Mouse (Mus musculus) forebrain, embryonic 12.5 days (tissue): ENCODE measurements around the gene Smoc1. TPM values are rescaled to one million over a fixed set of nuclear protein-coding genes. Genes with fewer than 3 reads are reported as not detected.
A peak's percentile ranks its signal among the peaks of the same experiment; 100 is the strongest.

Experiments
- ATAC-seq: fragments of 200-750 bp; cut with Nextera tagmentation; 2 replicates; pipeline ENCODE4 v1.8.0; 2017; ENCODE audit warnings: moderate TSS enrichment; ENCODE audit not compliant: low FRiP score
- H3K27ac ChIP-seq: fragments of 300-500 bp; sonication (generic); 2 replicates; pipeline ENCODE4 v1.5.1; 2016; ENCODE audit warnings: mild to moderate bottlenecking
- H3K27me3 ChIP-seq: fragments of 300-500 bp; sonication (generic); 2 replicates; pipeline ENCODE4 v1.6.1; 2016; ENCODE audit warnings: mild to moderate bottlenecking
- H3K36me3 ChIP-seq: fragments of 300-500 bp; sonication (generic); replicated peaks from 2 replicates; pipeline ENCODE4 v1.6.1; 2016; ENCODE audit warnings: mild to moderate bottlenecking
- H3K4me1 ChIP-seq: fragments of 300-500 bp; sonication (generic); 2 replicates; pipeline ENCODE4 v1.6.1; 2016
- H3K4me2 ChIP-seq: fragments of 300-500 bp; sonication (generic); 2 replicates; pipeline ENCODE4 v1.6.1; 2016; ENCODE audit warnings: mild to moderate bottlenecking, moderate library complexity
- H3K4me3 ChIP-seq: fragments of 300-500 bp; sonication (generic); replicated peaks from 2 replicates; pipeline ENCODE4 v1.5.1; 2016; ENCODE audit warnings: mild to moderate bottlenecking
- H3K9ac ChIP-seq: fragments of 300-500 bp; sonication (generic); 2 replicates; pipeline ENCODE4 v1.6.1; 2016; ENCODE audit warnings: mild to moderate bottlenecking
- H3K9me3 ChIP-seq: fragments of 300-500 bp; sonication (generic); 2 replicates; pipeline ENCODE4 v1.6.1; 2016
- WGBS: fragments of 180-500 bp; shearing (Covaris S2); methylation state at CpG from one replicate; pipeline ENCODE4 v1.1.7; 2016; 5-methylcytosine and 5-hydroxymethylcytosine counted together
- polyA plus RNA-seq: library from polyadenylated mRNA; unstranded; fragments of >200 nt; fragmentation: Nextera tagmentation; extraction: Ambion mirVana; gene quantifications from 2 replicates; pipeline ENCODE4 v1.2.1, GENCODE M21; 2016

Smoc1 gene
- polyA plus RNA-seq, 1 experiment from 2014 or later = 7.3 TPM

GRCm38 (mm10) chr12:81188423-81188822, 161.8 kb downstream of the Smoc1 start:
- no peak overlapping the region for H3K9ac ChIP-seq
- H3K9me3 ChIP-seq = no peaks in the 10 kb centered on the region
- no peaks in the 10 kb centered on the region for H3K4me1 ChIP-seq
- no peak for ATAC-seq
- H3K36me3 ChIP-seq = no peaks in the 10 kb centered on the region
- no peak overlapping the region for H3K27ac ChIP-seq
- H3K4me3 ChIP-seq = no peak overlapping the region
- WGBS = 88% methylated on average over 3 of the region's 3 CpGs
- H3K27me3 ChIP-seq = no peaks in the 10 kb centered on the region
- no peak overlapping the region for H3K4me2 ChIP-seq

GRCm38 (mm10) chr12:81188996-81189395, 162.4 kb downstream of the Smoc1 start:
- Histone ChIP-seq H3K27me3 (no peaks in the 10 kb centered on the region), H3K9me3 (no peaks in the 10 kb centered on the region), H3K27ac (no peak overlapping the region), H3K4me1 (no peaks in the 10 kb centered on the region), H3K9ac (no peak overlapping the region), H3K36me3 (no peaks in the 10 kb centered on the region), H3K4me2 (no peak overlapping the region), H3K4me3 (no peak overlapping the region)
- WGBS = 92% methylated on average over 4 of the region's 4 CpGs
- no peak for ATAC-seq

DNA sequence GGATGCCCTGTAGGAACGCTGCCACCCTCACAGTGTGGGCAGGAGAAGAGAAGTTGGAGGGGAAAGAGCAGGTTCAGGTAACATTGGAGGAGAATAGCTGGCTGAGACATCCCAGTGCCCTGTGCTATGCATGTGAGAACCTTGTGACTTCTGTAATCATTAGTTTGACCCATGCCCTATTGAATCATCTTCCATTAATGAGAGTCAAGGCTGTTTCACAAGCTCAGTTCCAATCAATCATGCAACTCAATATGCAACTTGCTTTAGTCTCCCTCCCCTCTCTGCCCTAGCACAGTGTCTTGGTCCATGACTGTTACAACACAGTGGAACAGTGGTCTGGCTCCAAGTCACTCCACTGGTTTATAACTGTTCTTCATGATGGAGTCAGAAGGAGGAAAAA, 163.0 kb downstream of the Smoc1 start:
- H3K4me1 ChIP-seq = no peaks in the 10 kb centered on the region
- no peaks in the 10 kb centered on the region for H3K27me3 ChIP-seq
- no peak overlapping the region for H3K4me3 ChIP-seq
- no peak overlapping the region for H3K27ac ChIP-seq
- no peak for ATAC-seq
- H3K4me2 ChIP-seq = no peak overlapping the region
- H3K36me3 ChIP-seq = no peaks in the 10 kb centered on the region
- no peak overlapping the region for H3K9ac ChIP-seq
- H3K9me3 ChIP-seq = no peaks in the 10 kb centered on the region
- 82% methylated on average over 1 of the region's 1 CpGs for WGBS

GRCm38 (mm10) chr12:81193968-81194367, 167.4 kb downstream of the Smoc1 start:
- ATAC-seq = no peak
- 82% methylated on average over 2 of the region's 2 CpGs for WGBS
- Histone ChIP-seq H3K9me3 (no peaks in the 10 kb centered on the region), H3K36me3 (no peaks in the 10 kb centered on the region), H3K4me2 (no peak overlapping the region), H3K27ac (no peak overlapping the region), H3K9ac (no peak overlapping the region), H3K4me3 (no peak overlapping the region), H3K27me3 (peaks cover 4% of the 10 kb centered on the region; the same call in 1 of the 2 replicates), H3K4me1 (no peaks in the 10 kb centered on the region)

DNA sequence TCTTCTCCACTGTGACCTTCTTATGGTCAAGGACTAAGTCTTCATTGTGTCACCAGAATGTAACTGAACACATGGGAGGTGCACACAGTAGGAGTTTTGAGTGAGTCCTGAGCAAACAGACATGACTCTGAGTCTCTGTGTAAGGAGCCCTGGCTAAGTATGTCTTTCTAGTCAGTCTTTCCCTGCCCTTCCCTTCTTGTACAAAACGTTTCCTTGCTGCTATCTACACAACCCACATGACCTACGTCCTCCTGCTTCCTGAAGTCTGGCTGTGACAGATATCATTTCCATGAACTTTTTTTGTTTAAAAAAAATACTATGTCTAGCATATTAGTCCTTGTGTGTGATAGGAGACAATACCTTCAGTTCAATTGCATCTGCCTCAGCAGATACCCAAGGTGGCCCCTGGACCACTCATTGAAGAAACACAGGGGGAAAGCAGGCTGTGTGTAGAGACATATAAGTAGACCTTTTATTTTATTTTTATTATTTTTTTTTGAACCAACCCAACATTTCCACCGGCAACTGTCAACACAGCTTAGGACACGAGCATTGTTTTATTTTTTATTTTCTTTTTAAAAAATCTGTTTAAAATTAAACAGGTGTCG, 171.0 kb downstream of the Smoc1 start:
- Histone ChIP-seq H3K9me3 (no peaks in the 10 kb centered on the region), H3K9ac (no peak overlapping the region), H3K4me3 (no peak overlapping the region), H3K36me3 (no peaks in the 10 kb centered on the region), H3K27me3 (peaks cover 7% of the 10 kb centered on the region; the same call in 1 of the 2 replicates), H3K4me2 (no peak overlapping the region), H3K4me1 (peaks cover 10% of the 10 kb centered on the region; the same call in 1 of the 2 replicates), H3K27ac (no peak overlapping the region)
- ATAC-seq = no peak
- 84% methylated on average over 5 of the region's 5 CpGs for WGBS

DNA sequence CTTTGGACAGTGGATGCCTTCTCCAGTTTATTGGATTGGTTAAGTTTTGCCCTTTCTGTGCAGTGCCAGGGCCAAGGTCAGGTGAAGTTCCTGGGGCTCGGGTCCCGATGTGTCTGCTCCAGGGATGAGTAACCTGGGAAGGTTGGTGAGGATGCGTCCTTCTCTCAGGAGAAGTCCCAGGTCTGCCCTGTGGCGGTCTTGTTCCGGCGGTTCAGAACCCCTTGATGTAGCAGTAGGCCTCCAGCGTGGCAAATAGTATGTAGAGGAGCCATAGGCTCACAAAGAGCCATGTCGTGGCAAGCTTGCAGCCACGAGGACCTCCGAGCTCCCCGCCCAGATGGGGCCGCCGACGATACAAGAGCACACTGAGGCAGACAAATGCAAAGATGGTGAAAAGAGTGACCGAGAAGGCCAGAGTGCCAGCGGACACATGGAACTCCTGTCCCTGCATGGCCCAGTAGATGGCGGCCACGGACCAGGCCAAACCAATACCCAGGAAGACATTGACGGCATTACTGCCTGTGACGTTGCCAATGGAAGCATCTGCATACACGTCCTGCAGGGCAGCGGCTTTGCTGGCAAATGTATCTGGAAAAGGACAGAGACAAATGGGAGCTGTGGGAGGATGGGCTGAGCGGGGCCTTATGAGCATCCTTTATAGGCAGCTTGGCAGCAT, 172.8 kb downstream of the Smoc1 start:
- ATAC-seq = peak; percentile 79
- WGBS = 34% methylated on average over 23 of the region's 23 CpGs
- Histone ChIP-seq H3K9me3 (no peaks in the 10 kb centered on the region), H3K4me1 (peaks cover 19% of the 10 kb centered on the region), H3K9ac (no peak overlapping the region), H3K36me3 (no peaks in the 10 kb centered on the region), H3K27ac (no peak overlapping the region), H3K27me3 (peaks cover 8% of the 10 kb centered on the region; the same call in 1 of the 2 replicates), H3K4me2 (peak overlapping the region; percentile 35), H3K4me3 (no peak overlapping the region)

GRCm38 (mm10) chr12:81203226-81203625, 176.6 kb downstream of the Smoc1 start:
- no peak overlapping the region for H3K4me3 ChIP-seq
- H3K9ac ChIP-seq = no peak overlapping the region
- H3K4me1 ChIP-seq = peaks cover 19% of the 10 kb centered on the region
- no peak overlapping the region for H3K27ac ChIP-seq
- no peak overlapping the region for H3K4me2 ChIP-seq
- no peak for ATAC-seq
- no peaks in the 10 kb centered on the region for H3K9me3 ChIP-seq
- no peaks in the 10 kb centered on the region for H3K36me3 ChIP-seq
- H3K27me3 ChIP-seq = peaks cover 8% of the 10 kb centered on the region; the same call in 1 of the 2 replicates
- WGBS = 14% methylated on average over 1 of the region's 1 CpGs

GRCm38 (mm10) chr12:81205619-81206560, 179.3 kb downstream of the Smoc1 start:
- 15% methylated on average over 6 of the region's 6 CpGs for WGBS
- no peak for ATAC-seq
- Histone ChIP-seq H3K4me1 (peaks cover 12% of the 10 kb centered on the region), H3K9me3 (no peaks in the 10 kb centered on the region), H3K9ac (no peak overlapping the region), H3K27me3 (0 out of 2 replicates have a peak, but pooled peaks cover 5% of the 10 kb centered on the region), H3K27ac (no peak overlapping the region), H3K4me2 (no peak overlapping the region), H3K36me3 (no peaks in the 10 kb centered on the region), H3K4me3 (no peak overlapping the region)

DNA sequence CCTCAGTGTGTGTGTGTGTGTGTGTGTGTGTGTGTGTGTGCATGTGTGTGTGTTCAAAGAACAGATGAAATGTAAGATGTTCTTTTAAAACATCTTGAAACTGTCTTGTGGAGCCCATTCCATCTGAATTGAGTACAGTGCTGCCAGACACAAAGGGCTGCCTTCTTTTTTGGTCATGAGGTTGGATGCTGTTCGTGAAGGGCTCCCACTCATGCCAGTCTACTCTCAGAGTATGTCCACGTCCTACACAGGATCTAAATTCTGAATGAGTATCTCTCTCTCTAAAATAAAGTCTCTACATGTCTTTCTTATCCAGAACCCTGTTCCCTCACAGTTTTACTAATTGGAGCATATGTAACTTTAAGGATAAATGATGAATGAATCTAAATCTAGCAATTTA, 182.0 kb downstream of the Smoc1 start:
- 72% methylated on average over 2 of the region's 2 CpGs for WGBS
- Histone ChIP-seq H3K4me3 (no peak overlapping the region), H3K4me2 (no peak overlapping the region), H3K27me3 (no peaks in the 10 kb centered on the region), H3K4me1 (no peaks in the 10 kb centered on the region; the same call in 1 of the 2 replicates), H3K36me3 (no peaks in the 10 kb centered on the region), H3K27ac (no peak overlapping the region), H3K9ac (no peak overlapping the region), H3K9me3 (no peaks in the 10 kb centered on the region)
- ATAC-seq = no peak

- no peak for ATAC-seq
- Histone ChIP-seq H3K27me3 (no peaks in the 10 kb centered on the region), H3K4me1 (no peaks in the 10 kb centered on the region), H3K9ac (no peak overlapping the region), H3K4me2 (no peak overlapping the region), H3K4me3 (no peak overlapping the region), H3K9me3 (no peaks in the 10 kb centered on the region), H3K36me3 (no peaks in the 10 kb centered on the region), H3K27ac (no peak overlapping the region)
- 82% methylated on average over 4 of the region's 4 CpGs for WGBS
Observed at GRCm38 (mm10) chr12:81219339-81219738, 192.7 kb downstream of the Smoc1 start.

GRCm38 (mm10) chr12:81223276-81223675, 196.7 kb downstream of the Smoc1 start:
- Histone ChIP-seq H3K4me1 (peaks cover 15% of the 10 kb centered on the region; the same call in 1 of the 2 replicates), H3K27me3 (no peaks in the 10 kb centered on the region), H3K27ac (no peak overlapping the region), H3K9me3 (no peaks in the 10 kb centered on the region), H3K4me3 (no peak overlapping the region), H3K9ac (no peak overlapping the region), H3K36me3 (no peaks in the 10 kb centered on the region), H3K4me2 (no peak overlapping the region)
- WGBS = 73% methylated on average over 2 of the region's 2 CpGs
- ATAC-seq = no peak

- no peak overlapping the region for H3K4me3 ChIP-seq
- H3K27me3 ChIP-seq = no peaks in the 10 kb centered on the region
- H3K36me3 ChIP-seq = no peaks in the 10 kb centered on the region
- peaks cover 15% of the 10 kb centered on the region; the same call in 1 of the 2 replicates for H3K4me1 ChIP-seq
- whole genome bisulfite sequencing = 78% methylated on average over 2 of the region's 2 CpGs
- H3K27ac ChIP-seq = no peak overlapping the region
- no peak overlapping the region for H3K4me2 ChIP-seq
- ATAC-seq = no peak
- H3K9me3 ChIP-seq = no peaks in the 10 kb centered on the region
- H3K9ac ChIP-seq = no peak overlapping the region
Observed at GRCm38 (mm10) chr12:81224843-81225242, 198.2 kb downstream of the Smoc1 start.
